Mouse (Mus musculus) intestine, embryonic 14.5 days (tissue): ENCODE data around the gene Svop. TPM values are rescaled to one million over a fixed set of nuclear protein-coding genes. Genes with fewer than 3 reads are reported as not detected.

ENCODE experiments used
- ATAC-seq: fragments of 200-750 bp; cut with Nextera tagmentation; replicated peaks from 2 replicates; pipeline ENCODE4 v1.8.0; 2017; ENCODE audit warnings: low read depth, moderate number of reproducible peaks, moderate TSS enrichment, moderate library complexity; ENCODE audit not compliant: low FRiP score, low TSS enrichment
- DNase-seq: peaks from one replicate; pipeline ENCODE4 v3.0.0-alpha.2; 2018; ENCODE audit warnings: low spot score
- H3K27ac ChIP-seq: fragments of 300-500 bp; sonication (generic); 2 replicates; pipeline ENCODE4 v1.5.1; 2014; ENCODE audit warnings: low read depth, mild to moderate bottlenecking, control low read depth
- H3K27me3 ChIP-seq: fragments of 300-500 bp; sonication (generic); replicated peaks from 2 replicates; pipeline ENCODE4 v1.6.1; 2014; ENCODE audit warnings: low read length, control low read depth; ENCODE audit not compliant: control insufficient read depth, insufficient read depth
- H3K36me3 ChIP-seq: fragments of 300-500 bp; sonication (generic); 2 replicates; pipeline ENCODE4 v1.6.1; 2014; ENCODE audit warnings: low read length, control low read depth; ENCODE audit not compliant: control insufficient read depth, insufficient read depth
- H3K4me1 ChIP-seq: fragments of 300-500 bp; sonication (generic); replicated peaks from 2 replicates; pipeline ENCODE4 v1.6.1; 2014; ENCODE audit warnings: low read length, control low read depth, mixed read lengths; ENCODE audit not compliant: control insufficient read depth, insufficient read depth
- H3K4me2 ChIP-seq: fragments of 300-500 bp; sonication (generic); 2 replicates; pipeline ENCODE4 v1.6.1; 2014; ENCODE audit warnings: low read length
- H3K4me3 ChIP-seq: fragments of 300-500 bp; sonication (generic); 2 replicates; pipeline ENCODE4 v1.5.1; 2014; ENCODE audit warnings: low read depth, low read length, control low read depth, mixed read lengths
- H3K9ac ChIP-seq: fragments of 300-500 bp; sonication (generic); 2 replicates; pipeline ENCODE4 v1.6.1; 2014; ENCODE audit warnings: mild to moderate bottlenecking, low read length
- H3K9me3 ChIP-seq: fragments of 300-500 bp; sonication (generic); 2 replicates; pipeline ENCODE4 v1.6.1; 2016; ENCODE audit warnings: low read length, control low read depth; ENCODE audit not compliant: control insufficient read depth
- WGBS: fragments of 180-500 bp; shearing (Covaris S2); extraction: QIAGEN DNeasy Blood & Tissue Kit; methylation state at CpG from one replicate; pipeline ENCODE4 v1.1.7; 2014; 5-methylcytosine and 5-hydroxymethylcytosine counted together
- polyA plus RNA-seq: library from polyadenylated mRNA; unstranded; fragments of >200 nt; fragmentation: Nextera tagmentation; extraction: Ambion mirVana; gene quantifications from 2 replicates; pipeline ENCODE4 v1.2.1, GENCODE M21; 2014

Svop gene
- polyA plus RNA-seq, 1 experiment from 2014 or later = 3.1 TPM

- no peak overlapping the region for H3K4me3 ChIP-seq
- H3K36me3 ChIP-seq = peaks cover 76% of the 10 kb centered on the region
- H3K27ac ChIP-seq = no peak overlapping the region
- no peaks in the 10 kb centered on the region for H3K9me3 ChIP-seq
- DNase-seq (no peak), ATAC-seq (no peak)
- no peaks in the 10 kb centered on the region for H3K27me3 ChIP-seq
- 85% methylated on average over 7 of the region's 7 CpGs for WGBS
- H3K4me2 ChIP-seq = no peak overlapping the region
- H3K9ac ChIP-seq = no peak overlapping the region
- H3K4me1 ChIP-seq = no peaks in the 10 kb centered on the region
Observed at GRCm38 (mm10) chr5:114116586-114116985, 25.2 kb upstream of the Svop start.

- Histone ChIP-seq H3K36me3 (peaks cover 76% of the 10 kb centered on the region), H3K4me3 (no peak overlapping the region), H3K27me3 (no peaks in the 10 kb centered on the region), H3K27ac (no peak overlapping the region), H3K9ac (no peak overlapping the region), H3K4me2 (no peak overlapping the region), H3K4me1 (no peaks in the 10 kb centered on the region), H3K9me3 (no peaks in the 10 kb centered on the region)
- no peak for ATAC-seq
- DNase-seq = no peak
- 83% methylated on average over 5 of the region's 5 CpGs for WGBS
Observed at GRCm38 (mm10) chr5:114115030-114115429, 23.7 kb upstream of the Svop start.

GRCm38 (mm10) chr5:114113334-114113733 is 22.0 kb upstream of the Svop start:
- WGBS = 87% methylated on average over 6 of the region's 6 CpGs
- Histone ChIP-seq H3K4me3 (no peak overlapping the region), H3K36me3 (peaks cover 83% of the 10 kb centered on the region), H3K9me3 (peaks cover 6% of the 10 kb centered on the region; the same call in 1 of the 2 replicates), H3K4me1 (no peaks in the 10 kb centered on the region), H3K9ac (no peak overlapping the region), H3K27me3 (no peaks in the 10 kb centered on the region), H3K27ac (no peak overlapping the region), H3K4me2 (no peak overlapping the region)
- DNase-seq = no peak
- no peak for ATAC-seq

GRCm38 (mm10) chr5:114106391-114106935 is 15.1 kb upstream of the Svop start:
- WGBS = 83% methylated on average over 16 of the region's 16 CpGs
- Histone ChIP-seq H3K4me2 (no peak overlapping the region), H3K4me3 (no peak overlapping the region), H3K9me3 (peaks cover 6% of the 10 kb centered on the region; the same call in 1 of the 2 replicates), H3K4me1 (no peaks in the 10 kb centered on the region; the same call in 1 of the 2 replicates), H3K27ac (no peak overlapping the region), H3K27me3 (no peaks in the 10 kb centered on the region), H3K9ac (no peak overlapping the region), H3K36me3 (peaks cover 68% of the 10 kb centered on the region)
- DNase-seq (no peak), ATAC-seq (no peak)

GRCm38 (mm10) chr5:114102807-114103206 is 11.4 kb upstream of the Svop start:
- WGBS = 86% methylated on average over 1 of the region's 1 CpGs
- DNase-seq (no peak), ATAC-seq (no peak)
- Histone ChIP-seq H3K9ac (no peak overlapping the region), H3K4me1 (peaks cover 11% of the 10 kb centered on the region), H3K27me3 (no peaks in the 10 kb centered on the region), H3K9me3 (no peaks in the 10 kb centered on the region), H3K4me3 (no peak overlapping the region), H3K4me2 (no peak overlapping the region), H3K36me3 (peaks cover 31% of the 10 kb centered on the region), H3K27ac (no peak overlapping the region)

GRCm38 (mm10) chr5:114101873-114102272 is 10.5 kb upstream of the Svop start:
- Histone ChIP-seq H3K36me3 (peaks cover 29% of the 10 kb centered on the region), H3K9me3 (no peaks in the 10 kb centered on the region), H3K27me3 (no peaks in the 10 kb centered on the region), H3K4me2 (no peak overlapping the region), H3K27ac (no peak overlapping the region), H3K9ac (no peak overlapping the region), H3K4me1 (peaks cover 11% of the 10 kb centered on the region), H3K4me3 (no peak overlapping the region)
- WGBS = 83% methylated on average over 4 of the region's 4 CpGs
- no peak for ATAC-seq
- no peak for DNase-seq

GRCm38 (mm10) chr5:114100390-114101099 is 9.2 kb upstream of the Svop start:
- peak; percentile 73 for ATAC-seq
- Histone ChIP-seq H3K27ac (0 out of 2 replicates have a peak overlapping the region, but pooled peaks have one; percentile 16), H3K9ac (peak overlapping the region; percentile 81), H3K9me3 (no peaks in the 10 kb centered on the region), H3K27me3 (no peaks in the 10 kb centered on the region), H3K36me3 (peaks cover 16% of the 10 kb centered on the region), H3K4me2 (peak overlapping the region; percentile 98), H3K4me1 (peaks cover 11% of the 10 kb centered on the region), H3K4me3 (peak overlapping the region; percentile 89)
- peak; percentile 65 for DNase-seq
- WGBS = 3% methylated on average over 41 of the region's 64 CpGs

GRCm38 (mm10) chr5:114099709-114100389 is 8.5 kb upstream of the Svop start:
- no peaks in the 10 kb centered on the region for H3K9me3 ChIP-seq
- WGBS = 8% methylated on average over 37 of the region's 37 CpGs
- peaks cover 11% of the 10 kb centered on the region for H3K4me1 ChIP-seq
- peak; percentile 99 for DNase-seq
- H3K27me3 ChIP-seq = no peaks in the 10 kb centered on the region
- peaks cover 12% of the 10 kb centered on the region for H3K36me3 ChIP-seq
- ATAC-seq = peak; percentile 88
- peak overlapping the region; percentile 81 for H3K9ac ChIP-seq
- peak overlapping the region; percentile 89 for H3K4me3 ChIP-seq
- 0 out of 2 replicates have a peak overlapping the region, but pooled peaks have one; percentile 16 for H3K27ac ChIP-seq
- H3K4me2 ChIP-seq = peak overlapping the region; percentile 98
